Mouse (Mus musculus) liver, postnatal 0 days (tissue): ENCODE results near the gene Cacna1i.

ENCODE experiments used
- CTCF ChIP-seq: sonication (generic); IDR thresholded peaks from 2 replicates; pipeline ENCODE4 v1.5.1; 2016; ENCODE audit warnings: antibody characterized with exemption, low read depth
- EP300 ChIP-seq: IDR thresholded peaks from 2 replicates; pipeline ENCODE4 v1.6.1; 2016; ENCODE audit warnings: antibody characterized with exemption, low read depth, mild to moderate bottlenecking

DNA sequence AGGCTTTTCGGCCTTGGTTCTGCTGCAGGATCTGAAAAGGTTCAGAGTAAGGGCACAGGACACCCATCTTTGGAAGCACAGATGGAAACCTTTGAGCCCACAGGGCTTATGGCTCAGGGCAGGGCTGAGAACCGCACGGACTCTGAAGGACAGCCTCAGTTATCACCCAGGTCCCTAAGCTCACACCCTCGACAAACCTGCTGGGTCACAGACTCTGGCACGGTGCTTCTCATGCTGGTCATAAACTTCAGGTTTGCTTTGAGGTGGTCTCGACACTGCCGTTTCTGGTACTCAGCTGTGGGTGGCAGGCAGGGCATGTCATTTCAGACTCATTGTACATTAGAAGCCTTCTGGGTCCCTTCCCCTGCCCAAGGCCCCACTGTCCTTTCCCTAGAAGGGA is 25.9 kb upstream of the Cacna1i start:
- TF ChIP-seq EP300 = no peak
- no peak for TF ChIP-seq CTCF
